In genomic region chr4:6596321-6596720, GRCm38 (mm10) we compare ENCODE assay signal across 21 mouse cellular contexts.
DNase-seq lines count a peak whose midpoint lies in the region; TF ChIP-seq lines count a peak whose summit lies in the region.
"Had no signal": no experiment of that assay in that cellular context is flagged by ENCODE, and none has a peak within 500 bp of the region (broad histone marks: within the 10 kb centered on the region; RNA-seq: fewer than 3 reads in every experiment).

No protein-coding gene starts in this region.

- no peak overlapping the region for H3K4me3 ChIP-seq in left cerebral cortex, adult 2 months
- H3K4me3 ChIP-seq: embryonic facial prominence, embryonic 10.5 days; embryonic facial prominence, embryonic 13.5 days; hindbrain, embryonic 12.5 days; hindbrain, embryonic 15.5 days had no signal

- intact Hi-C loops in left cerebral cortex, adult 2 months (cut with DNase I), result no loop called here

- TF ChIP-seq CTCF in left cerebral cortex, adult 2 months (IDR thresholded peaks at IDR 0.05), result no peak

- no peak overlapping the region for H3K27ac ChIP-seq in left cerebral cortex, adult 2 months
- H3K27ac ChIP-seq: embryonic facial prominence, embryonic 10.5 days; embryonic facial prominence, embryonic 13.5 days; hindbrain, embryonic 12.5 days; hindbrain, embryonic 15.5 days had no signal

- DNase-seq in adrenal gland, adult 2 months, result peak; percentile 6
- DNase-seq in adrenal gland, adult 18-20 months (ENCODE audit: low spot score in 2 of 2), result no peak
- peak; percentile 34 for DNase-seq in gastrocnemius, adult 18-20 months (ENCODE audit: low spot score)
- DNase-seq in gastrocnemius, postnatal 4 days (ENCODE audit: low spot score in 2 of 2), result no peak
- DNase-seq in 416B (ENCODE audit: low read depth), result peak; percentile 20
- DNase-seq in skeletal muscle tissue, adult 2 months (ENCODE audit: low read depth, low spot score), result peak; percentile 62
- DNase-seq in left cerebral cortex, adult 2 months (ENCODE audit: extremely low spot score in 1 of 2, low spot score in 2 of 2), result no peak
- DNase-seq: B cell, adult 2 months; cerebellum, adult 11 months; cerebellum, adult 2 months; cerebellum, postnatal 10 days; cerebellum, postnatal 36 days; embryo, embryonic 11 days; forebrain, postnatal 0 days; gastrocnemius, postnatal 14 days; heart, adult 11 months; kidney, adult 2 months had no signal

Comparison
In these comparisons a context has a peak if more than half of its experiments do, and no peak if none do; other contexts are left out.
1. DNase-seq: peak in adrenal gland, adult 2 months (single experiment), gastrocnemius, adult 18-20 months (single experiment), 416B (single experiment) and skeletal muscle tissue, adult 2 months (single experiment); none in adrenal gland, adult 18-20 months (0 of 2), gastrocnemius, postnatal 4 days (0 of 2) and left cerebral cortex, adult 2 months (0 of 2).